Mouse (Mus musculus) CH12F3 (cell line): ENCODE measurements around the gene Kcnd3.

ENCODE experiments used
- in situ Hi-C: fragments of 300-500 bp; cut with MboI; formaldehyde crosslinking; loops from 2 replicates; pipeline ENCODE4 v1.14.3; 2020; ENCODE audit warnings: low sequenced_read_pairs

Kcnd3 gene

GRCm38 (mm10) chr3:105714820-105715167, 262.7 kb downstream of the Kcnd3 start:
- in situ Hi-C loops: no loop called here

DNA sequence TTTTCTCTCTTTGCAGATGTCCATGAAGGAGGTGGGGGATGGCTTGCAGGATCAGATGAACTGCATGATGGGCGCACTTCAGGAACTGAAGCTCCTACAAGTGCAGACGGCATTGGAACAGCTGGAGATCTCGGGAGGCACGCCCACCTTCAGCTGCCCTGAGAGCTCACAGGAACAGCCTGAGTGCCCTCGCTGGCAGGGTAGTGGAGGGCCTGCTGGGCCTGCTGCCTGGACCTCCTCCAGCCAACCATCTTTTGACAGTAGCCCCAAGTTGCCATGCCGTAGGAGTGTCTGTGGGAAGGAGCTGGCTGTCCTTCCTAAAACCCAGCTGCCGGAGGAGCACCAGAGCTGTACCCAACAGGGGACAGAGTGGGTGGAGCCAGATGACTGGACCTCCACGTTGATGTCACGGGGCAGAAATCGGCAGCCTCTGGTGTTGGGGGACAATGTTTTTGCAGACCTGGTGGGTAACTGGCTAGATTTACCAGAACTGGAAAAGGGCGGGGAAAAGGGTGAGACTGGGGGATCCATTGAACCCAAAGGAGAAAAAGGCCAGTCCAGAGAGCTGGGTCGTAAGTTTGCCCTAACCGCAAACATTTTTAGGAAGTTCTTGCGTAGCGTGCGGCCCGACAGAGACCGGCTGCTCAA, 264.3 kb downstream of the Kcnd3 start:
- in situ Hi-C loops: no loop called here

DNA sequence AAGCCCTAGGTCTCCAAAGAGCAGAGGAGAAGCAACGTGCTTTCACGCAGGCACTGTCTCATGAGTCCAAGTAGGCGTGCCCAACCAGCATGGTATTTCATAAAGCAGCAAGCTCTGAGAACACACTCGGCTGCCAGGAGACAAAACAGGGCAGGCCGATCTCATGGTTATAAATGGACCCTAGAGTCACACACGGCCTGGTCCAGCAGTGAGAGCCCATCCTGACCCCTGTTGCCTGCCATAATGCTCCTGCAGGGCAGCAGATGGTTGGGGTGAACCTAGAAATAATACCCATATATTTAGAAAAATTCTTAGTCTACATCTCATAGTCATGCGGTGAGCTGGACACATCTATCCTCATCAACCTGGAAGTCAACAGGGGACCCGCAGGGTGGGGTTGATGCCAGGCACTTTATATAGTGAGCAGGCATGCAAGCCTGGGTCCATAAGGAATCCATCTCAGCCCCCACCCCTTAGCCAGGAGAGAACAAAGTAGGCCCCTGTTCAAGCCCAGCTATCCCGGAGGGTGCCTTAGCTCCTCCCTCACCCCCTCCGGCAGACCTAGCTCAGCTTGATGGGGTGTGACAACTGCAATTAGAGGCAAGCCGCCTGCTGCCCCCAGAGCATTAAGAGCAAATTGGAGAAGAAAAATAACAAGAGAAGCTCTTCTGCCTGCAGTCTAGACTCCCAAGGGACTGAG, 265.9 kb downstream of the Kcnd3 start:
- in situ Hi-C loops: no loop called here

DNA sequence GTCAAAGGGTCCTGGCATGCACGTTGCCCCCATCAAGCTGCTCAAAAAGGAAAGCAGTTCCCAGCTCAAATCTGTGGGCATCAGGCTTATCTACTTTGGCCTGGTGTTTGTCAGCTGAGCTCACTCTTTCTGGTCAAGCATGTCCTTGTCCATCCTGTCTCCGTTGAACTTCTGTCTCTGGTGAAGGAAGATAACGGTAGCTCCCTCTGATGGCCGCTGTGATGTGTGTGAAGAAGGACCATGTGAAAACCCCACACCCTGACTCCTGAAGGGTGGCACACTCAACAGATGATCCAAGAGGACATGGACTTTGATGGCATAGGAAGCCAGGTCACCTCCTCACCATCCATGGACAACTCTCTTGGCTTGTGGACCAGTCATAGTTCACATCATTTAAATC, 266.6 kb downstream of the Kcnd3 start:
- in situ Hi-C loops: no loop called here

GRCm38 (mm10) chr3:105719979-105720378, 267.8 kb downstream of the Kcnd3 start:
- in situ Hi-C loops: no loop called here

GRCm38 (mm10) chr3:105720514-105720913, 268.4 kb downstream of the Kcnd3 start:
- in situ Hi-C loops: no loop called here

GRCm38 (mm10) chr3:105721681-105722201, 269.6 kb downstream of the Kcnd3 start:
- in situ Hi-C loops: no loop called here

DNA sequence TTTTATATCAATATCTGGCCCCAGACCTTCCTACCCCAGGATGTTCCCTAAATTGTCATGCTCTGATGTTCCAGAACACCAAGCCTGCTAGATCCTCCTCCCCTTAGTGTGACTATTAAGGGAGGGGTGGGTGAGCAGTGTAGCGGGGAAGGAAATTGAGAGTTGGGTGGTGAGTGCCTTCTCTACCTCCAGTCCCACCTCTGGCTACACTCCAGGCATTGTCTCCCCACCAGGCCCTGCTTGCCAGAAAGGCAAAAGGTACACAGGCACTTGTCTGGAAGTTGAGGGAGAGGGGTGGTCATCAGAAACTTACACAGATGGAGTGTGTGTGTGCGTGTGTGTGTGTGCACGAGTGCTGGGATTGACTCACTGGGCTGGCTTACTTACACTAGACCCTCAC, 270.4 kb downstream of the Kcnd3 start:
- in situ Hi-C loops: no loop called here
